Mouse (Mus musculus): Measurements from ENCODE around the gene Pbrm1. TPM values are rescaled to one million over a fixed set of nuclear protein-coding genes. Genes with fewer than 3 reads are reported as not detected.

The Pbrm1 gene
- total RNA-seq, 4 experiments from 2014 or later, result 38.3 to 45.6 (median 39.8) TPM

- no peak for DNase-seq (ENCODE audit: low spot score in 2 of 2)
Observed at GRCm38 (mm10) chr14:31133023-31133665, 114.2 kb downstream of the Pbrm1 start.

- no peak for DNase-seq (ENCODE audit: low spot score in 2 of 2)
Observed at GRCm38 (mm10) chr14:31134015-31135000, 115.4 kb downstream of the Pbrm1 start.

GRCm38 (mm10) chr14:31135495-31136410 lies 116.8 kb downstream of the Pbrm1 start:
- DNase-seq (ENCODE audit: low spot score in 2 of 2), result no peak

- DNase-seq (ENCODE audit: low spot score in 2 of 2), result no peak
Observed at GRCm38 (mm10) chr14:31136411-31137280, 117.7 kb downstream of the Pbrm1 start.

- no peak for DNase-seq (ENCODE audit: low spot score in 2 of 2)
Observed at GRCm38 (mm10) chr14:31137281-31137595, 118.3 kb downstream of the Pbrm1 start.

- DNase-seq (ENCODE audit: low spot score in 2 of 2), result no peak
Observed at GRCm38 (mm10) chr14:31137791-31138190, 118.9 kb downstream of the Pbrm1 start.

GRCm38 (mm10) chr14:31138219-31138896 lies 119.4 kb downstream of the Pbrm1 start:
- DNase-seq (ENCODE audit: low spot score in 2 of 2), result no peak

- DNase-seq (ENCODE audit: low spot score in 2 of 2), result no peak
Observed at GRCm38 (mm10) chr14:31138897-31139429, 120.0 kb downstream of the Pbrm1 start.

GRCm38 (mm10) chr14:31139666-31140065 lies 120.7 kb downstream of the Pbrm1 start:
- no peak for DNase-seq (ENCODE audit: low spot score in 2 of 2)

- no peak for DNase-seq (ENCODE audit: low spot score in 2 of 2)
Observed at GRCm38 (mm10) chr14:31140141-31140540, 121.2 kb downstream of the Pbrm1 start.

- no peak for DNase-seq (ENCODE audit: low spot score in 2 of 2)
Observed at GRCm38 (mm10) chr14:31141011-31141410, 122.1 kb downstream of the Pbrm1 start.

- DNase-seq (ENCODE audit: low spot score in 2 of 2), result no peak
Observed at GRCm38 (mm10) chr14:31145694-31146093, 126.8 kb downstream of the Pbrm1 start.

GRCm38 (mm10) chr14:31160196-31161150 lies 141.5 kb downstream of the Pbrm1 start:
- no peak for DNase-seq (ENCODE audit: low spot score in 2 of 2)

- DNase-seq (ENCODE audit: low spot score in 2 of 2), result no peak
Observed at GRCm38 (mm10) chr14:31161191-31161590, 142.3 kb downstream of the Pbrm1 start.

GRCm38 (mm10) chr14:31161638-31162037 lies 142.7 kb downstream of the Pbrm1 start:
- DNase-seq (ENCODE audit: low spot score in 2 of 2), result no peak

GRCm38 (mm10) chr14:31164067-31164466 lies 145.1 kb downstream of the Pbrm1 start:
- DNase-seq (ENCODE audit: low spot score in 2 of 2), result no peak

GRCm38 (mm10) chr14:31165010-31165409 lies 146.1 kb downstream of the Pbrm1 start:
- no peak for DNase-seq (ENCODE audit: low spot score in 2 of 2)

GRCm38 (mm10) chr14:31165458-31165857 lies 146.5 kb downstream of the Pbrm1 start:
- no peak for DNase-seq (ENCODE audit: low spot score in 2 of 2)
